Mouse (Mus musculus) embryo, embryonic 11 days (tissue): ENCODE measurements around the gene Dlx5.

Experiments used
- DNase-seq: peaks from one replicate; pipeline ENCODE4 v3.0.0-alpha.2; 2015

The Dlx5 gene

GRCm38 (mm10) chr6:6881638-6882190 is at the start of gene Dlx5:
Gene Dlx5 (minus strand): TSS chr6:6882085.
- peak; percentile 76 for DNase-seq

DNA sequence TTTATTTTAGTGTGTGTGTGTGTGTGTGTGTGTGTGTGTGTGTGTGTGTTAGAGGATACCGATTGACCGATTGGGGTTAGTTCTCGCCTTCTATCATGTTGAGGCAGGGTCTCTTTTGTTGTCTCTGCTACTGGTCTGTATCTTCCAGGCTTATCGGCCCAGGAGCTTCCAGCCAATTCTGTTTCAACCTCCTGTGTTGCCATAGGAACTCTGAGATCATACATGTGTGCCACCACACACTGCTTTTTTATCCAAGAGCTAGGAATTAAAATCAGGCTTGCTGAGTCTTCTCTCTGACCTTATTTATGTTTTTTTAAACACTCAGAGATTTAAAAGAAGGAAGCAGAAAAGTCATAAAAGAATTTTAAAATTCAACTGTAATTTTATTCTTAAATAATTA is 49.6 kb upstream of the Dlx5 start:
- no peak for DNase-seq

- DNase-seq: no peak
Measured at GRCm38 (mm10) chr6:6930831-6931230, 48.9 kb upstream of the Dlx5 start.

GRCm38 (mm10) chr6:6925264-6925663 is 43.4 kb upstream of the Dlx5 start:
- no peak for DNase-seq

DNA sequence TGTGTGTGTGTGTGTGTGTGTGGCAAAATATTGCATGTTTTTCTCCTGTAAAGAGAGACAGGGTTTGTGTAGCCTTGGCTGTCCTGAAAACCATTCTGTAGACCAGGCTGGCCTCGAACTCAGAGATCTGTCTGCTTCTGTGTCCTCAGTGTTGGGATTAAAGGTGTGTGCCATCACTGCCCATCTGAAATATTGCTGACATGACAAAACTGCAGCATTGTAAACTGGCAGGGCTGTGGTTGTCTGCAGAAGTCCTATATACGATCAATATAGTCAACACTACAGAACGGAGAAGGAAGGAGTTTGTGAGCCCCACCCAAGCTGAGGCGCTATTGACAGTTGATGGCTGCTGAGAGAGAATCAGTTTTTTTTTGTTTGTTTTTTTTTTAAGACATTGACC is 35.4 kb upstream of the Dlx5 start:
- no peak for DNase-seq

DNA sequence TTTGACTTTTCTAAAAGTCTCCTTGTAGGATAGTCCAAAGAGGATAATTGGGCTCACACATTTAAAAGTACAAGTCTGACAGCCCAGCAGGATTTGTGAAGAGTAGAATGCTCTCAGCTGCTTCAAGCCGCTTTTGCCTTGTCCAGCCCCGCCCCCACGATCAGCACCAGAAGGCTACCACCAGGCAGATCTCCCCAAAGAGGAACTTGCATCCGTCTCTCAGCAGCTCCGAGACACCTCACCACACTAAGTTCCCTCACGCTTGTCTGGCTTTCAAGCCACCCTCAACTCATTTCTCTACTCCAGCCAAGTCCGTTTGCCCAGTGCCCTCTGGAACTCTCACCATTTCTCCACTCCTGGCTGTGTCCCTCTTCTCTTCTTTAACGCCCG is 33.6 kb upstream of the Dlx5 start:
- peak; percentile 4 for DNase-seq

DNA sequence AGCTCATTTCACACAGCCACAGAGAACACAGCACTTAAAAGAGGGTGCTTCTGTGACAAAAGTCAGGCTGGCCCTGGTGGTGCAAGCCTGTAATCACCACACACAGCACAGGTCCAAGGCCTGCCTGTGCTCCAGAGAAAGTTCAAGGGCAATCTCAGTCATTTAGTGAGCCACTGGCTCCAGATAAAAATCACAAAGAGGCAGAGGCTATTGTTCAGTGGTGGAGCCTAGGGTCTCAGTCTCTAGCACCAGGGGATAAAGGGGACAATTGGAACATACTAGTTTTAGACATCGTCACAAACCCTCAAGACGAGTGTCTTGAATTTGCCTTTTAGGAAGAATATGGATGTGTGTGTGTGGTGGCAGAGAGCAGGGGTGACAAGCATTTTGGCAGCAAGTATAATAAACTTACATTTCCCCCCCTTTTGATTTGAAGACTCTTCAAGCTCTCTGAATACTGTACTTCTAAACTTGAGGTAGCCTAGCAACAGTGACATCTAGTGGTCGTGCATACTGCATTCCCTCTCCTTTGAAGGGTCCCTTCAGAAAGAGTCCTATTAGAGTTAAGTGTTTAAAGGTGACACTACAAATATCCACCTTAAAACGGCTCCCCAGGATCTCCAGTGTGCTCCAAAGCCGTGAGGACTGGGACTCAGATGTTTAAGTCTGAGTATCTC is 33.1 kb upstream of the Dlx5 start:
- peak; percentile 71 for DNase-seq

DNA sequence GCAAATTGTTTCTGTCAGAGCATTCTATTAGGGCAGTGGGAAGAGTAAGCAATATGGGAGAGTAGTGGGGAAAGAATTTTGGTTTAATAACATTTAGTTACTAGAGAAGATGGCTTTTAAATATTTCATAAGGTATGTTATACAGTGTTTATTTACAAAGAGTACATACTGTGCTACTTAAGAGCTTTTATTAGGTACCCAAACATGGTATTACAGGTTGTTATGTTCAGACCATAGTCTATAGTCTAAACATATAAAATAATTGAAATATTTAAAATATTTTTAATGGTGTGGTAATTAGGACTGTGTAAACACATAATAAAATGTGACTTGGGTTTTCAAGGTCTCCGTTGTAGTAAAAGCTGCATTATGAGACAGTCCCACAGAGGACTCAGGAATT is 32.4 kb upstream of the Dlx5 start:
- DNase-seq: no peak

- no peak for DNase-seq
Measured at GRCm38 (mm10) chr6:6909586-6909985, 27.7 kb upstream of the Dlx5 start.

GRCm38 (mm10) chr6:6890047-6890446 is 8.2 kb upstream of the Dlx5 start:
- DNase-seq: peak; percentile 5

- DNase-seq: no peak
Measured at GRCm38 (mm10) chr6:6886225-6886624, 4.3 kb upstream of the Dlx5 start.

GRCm38 (mm10) chr6:6884897-6885296 is 3.0 kb upstream of the Dlx5 start:
- DNase-seq: peak; percentile 90

GRCm38 (mm10) chr6:6882266-6882797 is 447 bp upstream of the Dlx5 start:
- DNase-seq: peak; percentile 41

DNA sequence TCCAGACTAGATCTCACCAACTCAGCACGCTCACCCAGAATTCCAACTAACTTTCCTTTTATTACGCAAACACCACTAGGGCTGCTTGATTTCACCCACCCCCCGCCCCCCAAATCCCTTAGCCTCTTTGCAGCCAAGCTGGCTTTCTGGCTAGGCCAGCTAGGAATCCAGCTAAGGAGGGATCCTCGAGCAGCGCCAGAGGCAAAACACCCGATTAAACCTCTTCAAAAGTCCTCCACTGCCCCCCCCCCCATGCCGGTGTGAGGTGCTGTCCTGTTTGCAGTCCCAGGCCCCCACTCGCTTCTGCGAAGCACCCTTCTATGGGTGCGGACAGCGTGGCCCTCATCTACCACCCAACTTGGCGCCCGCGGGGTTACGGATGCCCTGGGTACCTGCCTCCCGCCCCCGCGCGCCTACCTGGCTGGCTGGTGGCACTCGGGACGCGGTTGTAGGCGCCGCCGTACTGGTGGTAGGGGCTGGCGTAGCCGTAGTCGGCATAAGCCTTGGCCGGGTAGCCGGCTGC is 709 bp downstream of the Dlx5 start:
- peak; percentile 13 for DNase-seq

- DNase-seq: peak; percentile 39
Measured at GRCm38 (mm10) chr6:6880361-6881114, 1.3 kb downstream of the Dlx5 start.

GRCm38 (mm10) chr6:6879371-6880325 is 2.2 kb downstream of the Dlx5 start:
- DNase-seq: peak; percentile 45

GRCm38 (mm10) chr6:6878841-6879291 is 3.0 kb downstream of the Dlx5 start:
- DNase-seq: peak; percentile 68

- peak; percentile 50 for DNase-seq
Measured at GRCm38 (mm10) chr6:6877981-6878840, 3.7 kb downstream of the Dlx5 start.

DNA sequence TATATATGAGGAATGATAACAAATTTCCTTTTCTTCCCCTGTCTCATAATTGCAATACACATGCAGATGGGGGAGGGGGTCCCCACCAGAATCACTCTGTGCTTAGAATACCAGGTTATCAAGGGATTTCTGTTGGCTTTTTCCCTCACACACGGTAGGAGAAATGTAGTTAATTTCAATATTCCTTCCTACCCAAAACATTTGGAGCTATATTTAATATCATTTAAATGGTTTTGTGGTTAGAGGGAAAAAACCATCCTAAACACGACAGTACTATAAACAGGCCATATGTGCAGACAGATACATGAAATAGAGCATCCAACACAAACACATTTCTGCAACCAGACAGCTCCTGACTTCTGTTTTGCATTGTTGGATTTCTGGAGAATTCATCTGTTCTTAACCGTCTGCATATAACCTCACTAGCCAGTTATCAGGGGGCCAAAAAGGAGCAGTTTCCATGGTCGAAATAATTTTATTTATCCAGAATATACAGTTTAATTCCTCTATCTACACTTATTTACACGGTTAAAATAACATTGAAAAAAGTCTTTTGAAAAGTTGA is 4.5 kb downstream of the Dlx5 start:
- DNase-seq: peak; percentile 13

- DNase-seq: peak; percentile 24
Measured at GRCm38 (mm10) chr6:6876731-6877130, 5.2 kb downstream of the Dlx5 start.

- DNase-seq: peak; percentile 4
Measured at GRCm38 (mm10) chr6:6876231-6876630, 5.7 kb downstream of the Dlx5 start.
